Mouse (Mus musculus): ENCODE measurements around the gene Tpi1. TPM values are rescaled to one million over a fixed set of nuclear protein-coding genes. Genes with fewer than 3 reads are reported as not detected.
"Not testable (repeated sequence)": the region's sequence is repeated elsewhere in the genome, so short reads cannot be mapped to it uniquely, and the experiment has no call there.

The Tpi1 gene
- polyA plus RNA-seq, 1 experiment, result 224 TPM

GRCm38 (mm10) chr6:124817563-124817962 lies 3.5 kb upstream of the Tpi1 start:
- Histone ChIP-seq H3K4me3 (ENCODE audit: insufficient read depth, low read length) (no peak overlapping the region), H3K4me1 (ENCODE audit: control insufficient read depth, insufficient read depth, low read length) (peaks cover 22% of the 10 kb centered on the region), H3K27ac (ENCODE audit: insufficient read depth, low read depth, low read length) (0 out of 2 replicates have a peak overlapping the region, but pooled peaks have one; percentile 5)
- TF ChIP-seq POLR2A (IDR thresholded peaks at IDR 0.05; ENCODE audit: borderline replicate concordance, low read depth, low read length), result no peak

GRCm38 (mm10) chr6:124817125-124817524 lies 3.0 kb upstream of the Tpi1 start:
- TF ChIP-seq POLR2A (IDR thresholded peaks at IDR 0.05; ENCODE audit: borderline replicate concordance, low read depth, low read length) (no peak), CTCF (IDR thresholded peaks at IDR 0.05; ENCODE audit: low read depth, low read length) (no peak)
- Histone ChIP-seq H3K4me3 (ENCODE audit: insufficient read depth, low read length) (no peak overlapping the region), H3K4me1 (ENCODE audit: control insufficient read depth, insufficient read depth, low read length) (peaks cover 26% of the 10 kb centered on the region), H3K27ac (ENCODE audit: insufficient read depth, low read depth, low read length) (no peak overlapping the region)

GRCm38 (mm10) chr6:124816611-124817010 lies 2.5 kb upstream of the Tpi1 start:
- Histone ChIP-seq H3K4me3 (ENCODE audit: insufficient read depth, low read length) (no peak overlapping the region), H3K27ac (ENCODE audit: insufficient read depth, low read depth, low read length) (no peak overlapping the region), H3K4me1 (ENCODE audit: control insufficient read depth, insufficient read depth, low read length) (peaks cover 31% of the 10 kb centered on the region)
- TF ChIP-seq CTCF (IDR thresholded peaks at IDR 0.05; ENCODE audit: low read depth, low read length) (no peak), POLR2A (IDR thresholded peaks at IDR 0.05; ENCODE audit: borderline replicate concordance, low read depth, low read length) (no peak)

- H3K4me1 ChIP-seq (ENCODE audit: control insufficient read depth, insufficient read depth, low read length), result peaks cover 35% of the 10 kb centered on the region
- H3K4me3 ChIP-seq (ENCODE audit: insufficient read depth, low read length), result no peak overlapping the region
- TF ChIP-seq POLR2A (IDR thresholded peaks at IDR 0.05; ENCODE audit: borderline replicate concordance, low read depth, low read length) (no peak), CTCF (IDR thresholded peaks at IDR 0.05; ENCODE audit: low read depth, low read length) (no peak)
- no peak overlapping the region for H3K27ac ChIP-seq (ENCODE audit: insufficient read depth, low read depth, low read length)
These were observed 1.0 kb upstream of the Tpi1 start for GRCm38 (mm10) chr6:124814858-124815774.

GRCm38 (mm10) chr6:124814448-124814847 lies 352 bp upstream of the Tpi1 start:
- no peak overlapping the region for H3K27ac ChIP-seq (ENCODE audit: insufficient read depth, low read depth, low read length)
- peak overlapping the region; percentile 18; the same call in 1 of the 2 replicates for H3K4me3 ChIP-seq (ENCODE audit: insufficient read depth, low read length)
- H3K4me1 ChIP-seq (ENCODE audit: control insufficient read depth, insufficient read depth, low read length), result peaks cover 37% of the 10 kb centered on the region
- TF ChIP-seq CTCF (IDR thresholded peaks at IDR 0.05; ENCODE audit: low read depth, low read length) (no peak), POLR2A (IDR thresholded peaks at IDR 0.05; ENCODE audit: borderline replicate concordance, low read depth, low read length) (no peak)

- Histone ChIP-seq H3K4me1 (ENCODE audit: control insufficient read depth, insufficient read depth, low read length) (peaks cover 33% of the 10 kb centered on the region), H3K4me3 (ENCODE audit: insufficient read depth, low read length) (peak overlapping the region; percentile 75), H3K27ac (ENCODE audit: insufficient read depth, low read depth, low read length) (peak overlapping the region; percentile 76)
- no peak for TF ChIP-seq POLR2A (IDR thresholded peaks at IDR 0.05; ENCODE audit: borderline replicate concordance, low read depth, low read length)
- TF ChIP-seq CTCF (IDR thresholded peaks at IDR 0.05; ENCODE audit: low read depth, low read length), result no peak
These were observed 600 bp downstream of the Tpi1 start for GRCm38 (mm10) chr6:124813496-124813895.

- peak overlapping the region; percentile 76 for H3K27ac ChIP-seq (ENCODE audit: insufficient read depth, low read depth, low read length)
- H3K4me1 ChIP-seq (ENCODE audit: control insufficient read depth, insufficient read depth, low read length), result peaks cover 33% of the 10 kb centered on the region
- TF ChIP-seq CTCF (IDR thresholded peaks at IDR 0.05; ENCODE audit: low read depth, low read length) (no peak), POLR2A (IDR thresholded peaks at IDR 0.05; ENCODE audit: borderline replicate concordance, low read depth, low read length) (no peak)
- H3K4me3 ChIP-seq (ENCODE audit: insufficient read depth, low read length), result peak overlapping the region; percentile 75
These were observed 1.2 kb downstream of the Tpi1 start for GRCm38 (mm10) chr6:124812848-124813247.

- peak overlapping the region; percentile 75 for H3K4me3 ChIP-seq (ENCODE audit: insufficient read depth, low read length)
- TF ChIP-seq CTCF (IDR thresholded peaks at IDR 0.05; ENCODE audit: low read depth, low read length) (no peak), POLR2A (IDR thresholded peaks at IDR 0.05; ENCODE audit: borderline replicate concordance, low read depth, low read length) (no peak)
- H3K27ac ChIP-seq (ENCODE audit: insufficient read depth, low read depth, low read length), result 0 out of 2 replicates have a peak overlapping the region, but pooled peaks have one; percentile 4
- peaks cover 33% of the 10 kb centered on the region for H3K4me1 ChIP-seq (ENCODE audit: control insufficient read depth, insufficient read depth, low read length)
These were observed 2.2 kb downstream of the Tpi1 start for GRCm38 (mm10) chr6:124811701-124812560.

- H3K4me3 ChIP-seq (ENCODE audit: insufficient read depth, low read length), result no peak overlapping the region
- peaks cover 39% of the 10 kb centered on the region for H3K4me1 ChIP-seq (ENCODE audit: control insufficient read depth, insufficient read depth, low read length)
- TF ChIP-seq POLR2A (IDR thresholded peaks at IDR 0.05; ENCODE audit: borderline replicate concordance, low read depth, low read length), result no peak
- TF ChIP-seq CTCF (IDR thresholded peaks at IDR 0.05; ENCODE audit: low read depth, low read length), result no peak
- H3K27ac ChIP-seq (ENCODE audit: insufficient read depth, low read depth, low read length), result no peak overlapping the region
These were observed 2.8 kb downstream of the Tpi1 start for GRCm38 (mm10) chr6:124811403-124811665.

- H3K4me3 ChIP-seq (ENCODE audit: insufficient read depth, low read length); H3K27ac ChIP-seq (ENCODE audit: insufficient read depth, low read depth, low read length): not testable (repeated sequence)
- peaks cover 40% of the 10 kb centered on the region for H3K4me1 ChIP-seq (ENCODE audit: control insufficient read depth, insufficient read depth, low read length)
These were observed 3.3 kb downstream of the Tpi1 start for GRCm38 (mm10) chr6:124810566-124811402.

Data from bone marrow macrophage, adult 2 months (primary cell).